Mouse (Mus musculus) myocyte (in vitro differentiated cells): Measurements from ENCODE around the gene Evx2. TPM values are rescaled to one million over a fixed set of nuclear protein-coding genes. Genes with fewer than 3 reads are reported as not detected.

Source experiments
- H3K27me3 ChIP-seq: one replicate; pipeline ENCODE4 v1.6.1; 2011; ENCODE audit not compliant: control insufficient read depth, insufficient read depth, insufficient read length
- H3K36me3 ChIP-seq: one replicate; pipeline ENCODE4 v1.6.1; 2011; ENCODE audit not compliant: control insufficient read depth, insufficient read depth
- H3K4me2 ChIP-seq: one replicate; pipeline ENCODE4 v1.6.1; 2011; ENCODE audit warnings: low read depth, control low read depth
- H3K4me3 ChIP-seq: one replicate; pipeline ENCODE4 v1.5.1; 2011; ENCODE audit warnings: mild to moderate bottlenecking, control low read depth, moderate library complexity
- H3K79me2 ChIP-seq: one replicate; pipeline ENCODE4 v1.6.1; 2011; ENCODE audit not compliant: control insufficient read depth, insufficient read depth
- H3ac ChIP-seq: one replicate; pipeline ENCODE4 v1.6.1; 2011; ENCODE audit not compliant: control insufficient read depth, insufficient read length
- CEBPB ChIP-seq: IDR thresholded peaks from 2 replicates; pipeline ENCODE4 v1.6.1; 2011; ENCODE audit warnings: mild to moderate bottlenecking, moderate library complexity; ENCODE audit not compliant: poor library complexity, insufficient read depth, severe bottlenecking
- E2F4 ChIP-seq: IDR thresholded peaks from one replicate; pipeline ENCODE4 v1.6.1; 2011; ENCODE audit warnings: mild to moderate bottlenecking, control low read depth, moderate library complexity; ENCODE audit not compliant: insufficient read depth
- MAX ChIP-seq: IDR thresholded peaks from one replicate; pipeline ENCODE4 v1.6.1; 2011; ENCODE audit warnings: low read depth, mild to moderate bottlenecking, control low read depth
- MYOD1 ChIP-seq, 3 experiments: IDR thresholded peaks; one replicate each; pipeline ENCODE4 v1.6.1; 2011; ENCODE audit warnings: control low read depth in 2 of 3, low read depth in 2 of 3, mild to moderate bottlenecking in 2 of 3, moderate library complexity in 1 of 3; ENCODE audit not compliant: insufficient read length in 2 of 3, control insufficient read depth in 1 of 3
- MYOG ChIP-seq, 3 experiments: IDR thresholded peaks; one replicate each; pipeline ENCODE4 v1.6.1; 2011; ENCODE audit warnings: control low read depth in 2 of 3, low read depth in 2 of 3, mild to moderate bottlenecking in 2 of 3; ENCODE audit not compliant: insufficient read length in 2 of 3, control insufficient read depth in 1 of 3, insufficient read depth in 1 of 3
- POLR2A ChIP-seq: IDR thresholded peaks from one replicate; pipeline ENCODE4 v1.6.1; 2011; ENCODE audit warnings: low read depth, mild to moderate bottlenecking, control low read depth, moderate library complexity; ENCODE audit not compliant: insufficient read length
- POLR2AphosphoS2 ChIP-seq: IDR thresholded peaks from one replicate; pipeline ENCODE4 v1.6.1; 2011; ENCODE audit warnings: low read depth, control low read depth; ENCODE audit not compliant: insufficient read length
- REST ChIP-seq: IDR thresholded peaks from one replicate; pipeline ENCODE4 v1.6.1; 2011; ENCODE audit warnings: mild to moderate bottlenecking, control low read depth, moderate library complexity; ENCODE audit not compliant: insufficient read depth, insufficient read length
- SRF ChIP-seq: IDR thresholded peaks from one replicate; pipeline ENCODE4 v1.6.1; 2011; ENCODE audit warnings: low read depth; ENCODE audit not compliant: control insufficient read depth, insufficient read length
- TCF12 ChIP-seq: IDR thresholded peaks from one replicate; pipeline ENCODE4 v1.6.1; 2011; ENCODE audit warnings: mild to moderate bottlenecking, control low read depth; ENCODE audit not compliant: poor library complexity, insufficient read depth, severe bottlenecking
- TCF3 ChIP-seq: IDR thresholded peaks from one replicate; pipeline ENCODE4 v1.6.1; 2011; ENCODE audit warnings: low read depth, control low read depth; ENCODE audit not compliant: insufficient read length
- USF1 ChIP-seq: IDR thresholded peaks from one replicate; pipeline ENCODE4 v1.6.1; 2011; ENCODE audit warnings: low read depth, mild to moderate bottlenecking, control low read depth, moderate library complexity
- polyA plus RNA-seq: library from polyadenylated mRNA; unstranded; fragments of >200 nt; fragmentation: generic; extraction: Trizol; gene quantifications from one replicate; pipeline ENCODE4 v1.2.1, GENCODE M21; 2012; ENCODE audit warnings: missing spikeins

The Evx2 gene
- polyA plus RNA-seq, 1 experiment, result not detected

GRCm38 (mm10) chr2:74684106-74684505 lies 24.7 kb upstream of the Evx2 start:
- no peaks in the 10 kb centered on the region for H3K79me2 ChIP-seq
- peaks cover 50% of the 10 kb centered on the region for H3K27me3 ChIP-seq
- H3K36me3 ChIP-seq, result no peaks in the 10 kb centered on the region
- H3K4me2 ChIP-seq, result no peak overlapping the region
- no peak overlapping the region for H3K4me3 ChIP-seq
- TF ChIP-seq SRF (no peak), TCF3 (no peak), REST (no peak), MAX (no peak), USF1 (no peak), CEBPB (no peak), MYOD1 (IDR thresholded peaks at IDR 0.05; ENCODE audit: control insufficient read depth in 1 of 3, insufficient read length in 2 of 3, low read depth in 2 of 3) (no peak), POLR2A (no peak), MYOG (IDR thresholded peaks at IDR 0.05; ENCODE audit: control insufficient read depth in 1 of 3, insufficient read depth in 1 of 3, insufficient read length in 2 of 3, low read depth in 2 of 3) (no peak), TCF12 (no peak), POLR2AphosphoS2 (no peak), E2F4 (no peak)
- no peak overlapping the region for H3ac ChIP-seq

- no peak overlapping the region for H3ac ChIP-seq
- H3K4me3 ChIP-seq, result no peak overlapping the region
- H3K79me2 ChIP-seq, result no peaks in the 10 kb centered on the region
- TF ChIP-seq TCF3, result no peak
- TF ChIP-seq MYOG (IDR thresholded peaks at IDR 0.05; ENCODE audit: control insufficient read depth in 1 of 3, insufficient read depth in 1 of 3, insufficient read length in 2 of 3, low read depth in 2 of 3), result no peak
- TF ChIP-seq SRF, result no peak
- TF ChIP-seq POLR2AphosphoS2, result no peak
- TF ChIP-seq MYOD1 (IDR thresholded peaks at IDR 0.05; ENCODE audit: control insufficient read depth in 1 of 3, insufficient read length in 2 of 3, low read depth in 2 of 3), result no peak
- no peak for TF ChIP-seq E2F4
- TF ChIP-seq USF1, result no peak
- no peak for TF ChIP-seq POLR2A
- no peak for TF ChIP-seq REST
- no peak for TF ChIP-seq CEBPB
- TF ChIP-seq MAX, result no peak
- TF ChIP-seq TCF12, result no peak
- H3K4me2 ChIP-seq, result no peak overlapping the region
- peaks cover 50% of the 10 kb centered on the region for H3K27me3 ChIP-seq
- H3K36me3 ChIP-seq, result no peaks in the 10 kb centered on the region
Observed at GRCm38 (mm10) chr2:74683471-74683951, 24.2 kb upstream of the Evx2 start.

- H3K36me3 ChIP-seq, result no peaks in the 10 kb centered on the region
Observed at GRCm38 (mm10) chr2:74682796-74683195, 23.4 kb upstream of the Evx2 start.

GRCm38 (mm10) chr2:74681594-74682531 lies 22.5 kb upstream of the Evx2 start:
- no peaks in the 10 kb centered on the region for H3K36me3 ChIP-seq
- H3K4me2 ChIP-seq, result no peak overlapping the region
- no peak overlapping the region for H3K4me3 ChIP-seq
- TF ChIP-seq MYOD1 (IDR thresholded peaks at IDR 0.05; ENCODE audit: control insufficient read depth in 1 of 3, insufficient read length in 2 of 3, low read depth in 2 of 3), result no peak
- TF ChIP-seq E2F4, result no peak
- no peak for TF ChIP-seq SRF
- no peak for TF ChIP-seq REST
- TF ChIP-seq TCF3, result no peak
- TF ChIP-seq POLR2A, result no peak
- no peak for TF ChIP-seq POLR2AphosphoS2
- H3K79me2 ChIP-seq, result no peaks in the 10 kb centered on the region
- peaks cover 48% of the 10 kb centered on the region for H3K27me3 ChIP-seq
- no peak overlapping the region for H3ac ChIP-seq

More at GRCm38 (mm10) chr2:74682796-74683195, 23.4 kb upstream of the Evx2 start:
- TF ChIP-seq POLR2AphosphoS2 (no peak), TCF3 (no peak), E2F4 (no peak), MYOD1 (IDR thresholded peaks at IDR 0.05; ENCODE audit: control insufficient read depth in 1 of 3, insufficient read length in 2 of 3, low read depth in 2 of 3) (no peak), POLR2A (no peak), USF1 (no peak), REST (no peak)
- Histone ChIP-seq H3K4me3 (no peak overlapping the region), H3K4me2 (no peak overlapping the region), H3K79me2 (no peaks in the 10 kb centered on the region), H3ac (no peak overlapping the region), H3K27me3 (peaks cover 49% of the 10 kb centered on the region)
